Mouse (Mus musculus) monocyte, adult 2 months (primary cell): Measurements from ENCODE around the gene Zcchc12.
A peak's percentile ranks its signal among the peaks of the same experiment; 100 is the strongest.

Experiments used
- DNase-seq, 2 experiments: peaks; one replicate each; pipeline ENCODE4 v3.0.0; 2022; ENCODE audit warnings: low spot score in 2 of 2, low read depth in 1 of 2

Zcchc12 gene

DNA sequence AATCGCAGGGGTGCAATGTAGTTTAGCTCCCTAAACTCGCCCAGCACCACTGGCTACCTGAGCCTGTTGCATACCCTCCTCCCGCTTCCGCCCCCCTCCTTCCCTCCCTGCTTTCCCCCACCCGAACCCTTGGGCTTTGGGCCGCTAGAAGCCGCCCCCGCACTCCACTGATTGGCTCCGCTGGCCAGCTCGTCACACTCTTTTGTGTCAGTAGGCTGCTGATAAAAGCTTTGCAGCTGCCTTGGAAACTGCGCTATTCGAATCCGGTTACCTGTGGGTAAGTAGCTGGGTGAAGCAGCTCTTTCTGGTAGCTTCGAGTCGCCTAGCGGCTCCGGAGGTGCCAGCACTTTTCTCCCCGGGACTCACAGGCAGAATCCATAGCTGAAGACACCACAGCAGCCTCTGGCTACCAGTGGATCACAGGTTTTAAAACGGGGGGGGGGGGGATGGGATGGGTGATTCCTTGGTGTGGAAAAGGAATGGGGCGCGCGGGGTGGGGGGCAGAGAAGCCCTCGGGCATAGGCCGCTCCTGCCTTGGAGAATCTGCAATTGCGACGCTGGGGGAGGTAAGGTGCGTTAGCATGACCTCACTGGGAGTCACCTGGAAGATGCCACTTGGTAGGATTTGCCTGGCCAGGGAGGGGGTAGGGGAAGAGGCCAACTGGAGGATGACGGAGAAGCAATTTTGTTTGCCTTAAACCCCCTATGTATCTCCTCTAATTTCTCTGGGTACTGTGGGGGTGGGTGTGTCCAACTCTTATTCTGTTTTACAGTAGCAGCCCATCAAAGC lies at the start of gene Zcchc12:
Gene Zcchc12 (plus strand): TSS at position 169 of the 790 bp plus-strand sequence.
- DNase-seq, result no peak

DNA sequence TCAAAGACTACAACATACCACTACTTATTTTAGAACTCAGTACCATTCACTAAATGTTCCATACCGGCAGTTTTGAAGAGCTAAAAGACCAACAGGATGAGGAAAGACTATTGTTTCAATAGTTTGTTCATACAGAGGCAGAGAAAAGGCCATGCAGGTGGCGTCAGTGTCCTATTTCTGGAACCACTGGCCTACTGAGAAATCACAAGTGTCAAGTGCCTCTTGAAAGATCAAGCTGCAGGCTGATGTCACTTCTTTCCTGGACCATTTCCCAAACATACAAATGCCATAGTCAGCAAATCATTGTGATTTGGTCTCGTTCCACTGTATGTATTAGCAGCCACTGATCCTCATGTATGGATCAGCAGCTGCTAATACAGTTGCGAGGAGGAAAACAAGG lies 49.0 kb upstream of the Zcchc12 start:
- DNase-seq, result no peak

- no peak for DNase-seq
Observed at GRCm38 (mm10) chrX:36150100-36150499, 45.6 kb upstream of the Zcchc12 start.

- DNase-seq, result no peak
Observed at GRCm38 (mm10) chrX:36156677-36157076, 39.0 kb upstream of the Zcchc12 start.

GRCm38 (mm10) chrX:36161567-36161966 lies 34.1 kb upstream of the Zcchc12 start:
- DNase-seq, result no peak

- DNase-seq, result no peak
Observed at GRCm38 (mm10) chrX:36183625-36184024, 12.1 kb upstream of the Zcchc12 start.

DNA sequence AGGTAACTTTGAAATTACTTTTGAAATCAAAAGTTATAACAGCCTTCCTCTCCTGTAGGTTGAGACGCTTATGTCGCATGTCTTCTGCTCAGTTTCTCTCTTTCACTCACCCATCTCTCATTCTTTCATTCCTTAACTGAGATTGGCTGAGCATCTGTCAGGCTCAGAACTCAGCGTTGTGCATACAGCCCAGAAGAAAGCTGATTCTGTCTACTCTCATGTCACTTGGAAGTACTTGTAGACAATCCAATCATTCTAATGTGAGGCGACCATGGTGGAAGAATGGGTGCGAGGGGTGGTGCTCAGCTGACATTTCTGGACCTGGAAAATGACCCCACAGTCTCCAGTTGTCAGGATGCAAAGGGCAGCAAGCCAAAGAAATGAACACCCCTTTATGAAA lies 9.7 kb upstream of the Zcchc12 start:
- DNase-seq, result no peak

GRCm38 (mm10) chrX:36186443-36186842 lies 9.3 kb upstream of the Zcchc12 start:
- no peak for DNase-seq

- DNase-seq, result no peak
Observed at GRCm38 (mm10) chrX:36193951-36194350, 1.8 kb upstream of the Zcchc12 start.

DNA sequence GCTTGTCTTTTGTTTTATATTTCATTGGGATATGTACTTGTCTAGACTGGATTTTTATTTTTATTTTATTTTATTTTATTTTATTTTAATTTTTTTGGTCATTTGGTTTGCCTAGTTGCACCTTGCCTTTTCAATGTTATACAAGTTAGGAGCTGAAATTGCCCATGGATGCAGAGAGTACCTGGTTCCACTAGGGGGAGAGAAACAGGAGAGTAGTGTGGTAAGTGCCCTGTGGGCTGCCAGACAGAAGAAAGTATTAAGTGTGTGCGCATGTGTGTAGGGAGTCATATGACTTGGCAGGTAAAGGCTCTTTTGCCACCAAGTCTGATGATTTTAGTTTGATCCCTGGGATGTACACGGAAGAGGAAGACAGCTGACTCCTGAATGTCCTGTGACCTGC lies 13.8 kb downstream of the Zcchc12 start:
- DNase-seq, result no peak

GRCm38 (mm10) chrX:36211216-36211615 lies 15.5 kb downstream of the Zcchc12 start:
- DNase-seq, result no peak

DNA sequence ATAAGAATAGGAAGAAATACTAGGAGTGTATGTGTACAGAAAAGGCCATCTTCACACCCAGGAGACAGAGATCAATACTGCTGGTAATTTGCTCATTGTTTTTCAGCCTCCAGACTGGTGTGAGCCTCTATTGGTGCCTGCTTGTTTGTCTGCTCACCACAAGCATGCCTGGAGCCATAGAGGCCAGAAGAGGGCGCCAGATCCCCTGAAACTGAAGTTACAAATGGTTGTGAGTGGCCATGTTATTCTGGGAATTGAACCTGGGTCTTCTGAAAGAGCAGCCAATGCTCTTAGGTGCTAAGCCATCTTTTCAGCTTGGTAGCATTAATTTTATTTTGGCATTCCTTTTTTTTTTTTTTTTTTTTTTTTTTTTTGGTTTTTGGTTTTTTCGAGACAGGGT lies 25.7 kb downstream of the Zcchc12 start:
- no peak for DNase-seq

- peak in 1 of 2 experiments; percentile 28 for DNase-seq
Observed at GRCm38 (mm10) chrX:36225777-36226176, 30.1 kb downstream of the Zcchc12 start.

DNA sequence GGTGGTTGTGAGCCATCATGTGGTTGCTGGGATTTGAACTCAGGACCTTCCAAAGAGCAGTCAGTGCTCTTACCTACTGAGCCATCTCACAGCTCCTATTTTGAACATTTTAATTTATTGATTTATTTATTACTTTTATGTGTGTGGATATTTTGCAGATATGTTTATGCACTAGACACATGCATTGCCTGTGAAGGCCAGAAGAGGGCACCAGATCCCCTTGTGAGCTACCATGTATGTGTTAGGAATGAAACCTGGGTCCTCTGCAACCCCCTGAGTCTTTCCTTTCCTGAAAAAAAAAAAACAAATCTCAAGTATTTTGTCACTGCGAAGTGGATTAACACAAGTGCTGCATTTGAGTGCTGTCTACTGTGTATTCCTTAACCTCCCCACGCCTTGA lies 30.9 kb downstream of the Zcchc12 start:
- DNase-seq, result no peak

GRCm38 (mm10) chrX:36228861-36229260 lies 33.2 kb downstream of the Zcchc12 start:
- DNase-seq, result no peak

GRCm38 (mm10) chrX:36229273-36229672 lies 33.6 kb downstream of the Zcchc12 start:
- DNase-seq, result no peak

DNA sequence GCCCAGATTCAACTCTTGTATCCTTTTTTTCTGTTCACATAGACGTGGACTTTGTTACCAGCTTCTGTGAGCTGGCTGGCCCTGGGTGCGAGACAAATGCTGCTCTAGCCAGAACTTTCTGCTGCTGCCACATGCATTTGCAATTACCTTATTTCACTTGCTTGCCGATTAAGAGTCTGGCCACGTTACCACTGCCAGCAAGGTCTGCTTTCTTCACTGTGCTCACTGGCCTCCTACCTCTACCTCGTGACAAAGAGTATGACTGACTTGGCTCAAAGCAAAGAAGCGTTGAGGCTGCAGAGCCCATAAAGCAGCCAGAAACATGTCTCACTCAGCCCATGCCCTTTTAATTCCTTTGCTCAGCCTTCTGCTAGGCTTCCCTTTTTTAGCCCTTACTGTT lies 39.9 kb downstream of the Zcchc12 start:
- DNase-seq, result no peak
